Mouse (Mus musculus) adrenal gland, postnatal 36 days (tissue): ENCODE results near the gene Flywch1. TPM values are rescaled to one million over a fixed set of nuclear protein-coding genes. Genes with fewer than 3 reads are reported as not detected.
A peak's percentile ranks its signal among the peaks of the same experiment; 100 is the strongest.

ENCODE experiments used
- DNase-seq, 2 experiments: peaks; one replicate each; pipeline ENCODE4 v3.0.0; 2021; ENCODE audit warnings: mixed read lengths in 1 of 2
- long read RNA-seq, 2 experiments: library from polyadenylated mRNA; stranded (forward); transcript quantifications; one replicate each; pipeline ENCODE4 v2.0.0; 2021; ENCODE audit warnings: borderline sequencing depth in 2 of 2
- total RNA-seq, 2 experiments: library from RNA; stranded (reverse); gene quantifications; 2 replicates each; pipeline ENCODE4 v1.2.3; 2021

Gene Flywch1
- total RNA-seq = 10 to 100 TPM; 60.2 to 61.4 TPM
- long read RNA-seq, experiment 1, transcript Flywch1-202 (7 exons, 2,443 nt) = major isoform, 22 of 88 reads
- long read RNA-seq, experiment 1, partial matches to known transcripts = 41 of 88 reads
- long read RNA-seq, experiment 1, other reads (novel, unspliced or antisense) = 24 of 88 reads
- long read RNA-seq, experiment 2, partial matches to known transcripts = 15 of 43 reads
- long read RNA-seq, experiment 2, other reads (novel, unspliced or antisense) = 25 of 43 reads

DNA sequence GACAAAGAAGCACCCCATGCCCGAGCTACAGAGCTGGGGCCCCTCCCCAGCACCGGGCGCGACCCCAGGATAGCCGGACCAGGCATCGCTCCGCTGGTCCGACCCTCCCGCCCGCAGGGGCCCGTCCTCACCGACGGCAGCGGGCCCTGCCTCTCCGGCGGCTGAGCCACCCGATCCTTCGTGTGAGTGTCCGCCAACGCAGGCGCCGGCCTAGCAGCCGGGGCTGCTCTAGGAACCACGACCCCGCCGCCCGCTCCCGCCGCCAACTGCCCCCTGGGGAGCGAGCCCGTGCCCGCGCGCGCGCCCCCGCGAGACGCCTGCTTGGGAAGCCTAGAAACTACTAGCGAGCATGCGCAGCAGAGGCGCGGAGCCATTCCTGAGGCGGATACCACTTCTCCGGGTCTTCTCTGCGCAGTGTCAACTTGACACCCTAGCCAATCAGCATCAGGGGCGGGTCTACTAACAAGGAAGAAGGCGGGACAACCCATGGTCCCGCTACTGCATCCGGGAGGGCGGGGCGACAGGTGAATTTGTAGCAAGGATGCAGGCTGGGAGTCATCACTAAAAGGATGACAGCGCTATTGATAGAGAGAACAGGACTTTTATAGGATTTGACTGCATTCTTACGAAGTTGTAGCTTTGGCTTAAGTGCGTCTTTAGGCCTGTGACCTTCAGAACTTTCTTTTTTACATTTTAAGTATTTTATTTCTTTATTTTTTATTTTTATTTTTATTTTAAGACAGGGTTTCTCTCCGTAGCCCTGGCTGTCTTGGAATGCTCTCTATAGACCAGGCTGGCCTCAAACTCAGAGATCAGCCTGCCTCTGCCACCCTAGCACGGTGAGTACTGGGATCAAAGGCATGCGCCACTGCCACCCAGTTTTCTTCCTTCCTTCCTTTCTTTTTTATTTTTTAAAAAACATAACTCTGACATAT is at the start of gene Flywch1:
Flywch1 (minus strand) TSS at position 319 of the 935 bp plus-strand sequence.
- peak; percentile 97 to 98 for DNase-seq

DNA sequence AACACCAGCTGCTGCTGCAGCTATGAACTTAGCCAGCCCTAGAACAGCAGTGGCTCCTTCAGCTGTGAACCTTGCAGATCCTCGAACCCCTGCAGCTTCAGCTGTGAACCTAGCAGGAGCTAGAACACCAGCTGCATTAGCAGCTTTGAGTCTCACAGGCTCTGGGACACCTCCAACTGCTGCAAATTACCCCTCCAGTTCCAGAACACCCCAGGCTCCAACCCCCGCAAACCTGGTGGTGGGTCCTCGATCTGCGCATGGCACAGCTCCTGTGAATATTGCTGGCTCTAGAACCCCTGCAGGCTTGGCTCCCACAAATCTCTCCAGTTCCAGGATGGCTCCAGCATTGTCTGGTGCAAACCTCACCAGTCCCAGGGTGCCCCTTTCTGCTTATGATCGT is 49.3 kb upstream of the Flywch1 start:
- DNase-seq = no peak

DNA sequence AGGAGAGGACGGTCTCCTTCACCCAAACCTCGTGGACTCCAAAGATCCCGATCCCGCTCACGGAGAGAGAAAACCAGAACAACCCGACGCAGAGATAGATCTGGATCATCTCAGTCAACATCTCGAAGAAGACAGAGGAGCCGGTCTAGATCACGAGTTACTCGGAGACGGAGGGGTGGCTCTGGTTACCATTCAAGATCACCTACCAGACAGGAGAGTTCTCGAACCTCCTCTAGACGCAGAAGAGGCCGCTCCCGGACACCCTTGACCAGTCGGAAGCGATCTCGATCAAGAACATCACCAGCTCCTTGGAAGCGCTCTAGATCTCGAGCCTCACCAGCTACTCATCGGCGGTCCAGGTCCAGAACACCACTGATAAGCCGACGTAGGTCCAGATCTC is 47.8 kb upstream of the Flywch1 start:
- no peak for DNase-seq

DNA sequence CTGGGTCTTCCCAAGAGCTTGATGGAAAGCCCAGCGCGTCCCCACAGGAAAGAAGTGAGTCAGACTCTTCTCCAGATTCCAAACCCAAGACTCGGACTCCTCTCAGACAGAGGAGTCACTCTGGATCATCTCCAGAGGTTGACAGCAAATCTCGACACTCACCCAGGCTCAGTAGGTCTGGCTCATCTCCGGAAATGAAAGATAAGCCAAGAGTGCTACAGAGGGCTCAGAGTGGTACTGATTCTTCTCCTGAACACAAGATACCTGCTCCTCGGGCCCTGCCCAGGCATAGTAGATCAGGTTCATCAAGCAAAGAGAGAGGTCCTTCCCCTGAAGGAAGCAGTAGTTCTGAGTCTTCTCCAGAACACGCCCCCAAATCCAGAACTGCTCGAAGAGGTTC is 47.2 kb upstream of the Flywch1 start:
- no peak for DNase-seq

DNA sequence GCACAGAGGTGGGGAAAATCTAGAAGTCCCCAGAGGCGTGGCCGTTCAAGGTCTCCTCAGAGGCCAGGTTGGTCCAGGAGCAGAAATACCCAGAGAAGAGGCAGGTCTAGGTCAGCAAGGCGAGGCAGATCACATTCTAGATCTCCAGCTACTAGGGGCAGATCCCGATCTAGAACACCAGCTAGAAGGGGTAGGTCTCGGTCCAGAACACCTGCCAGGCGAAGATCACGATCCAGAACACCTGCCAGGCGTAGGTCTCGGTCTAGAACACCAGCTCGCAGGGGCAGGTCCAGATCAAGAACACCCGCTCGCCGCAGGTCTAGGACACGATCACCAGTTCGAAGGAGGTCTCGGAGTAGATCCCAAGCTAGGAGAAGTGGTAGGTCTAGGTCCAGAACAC is 44.2 kb upstream of the Flywch1 start:
- no peak for DNase-seq

DNA sequence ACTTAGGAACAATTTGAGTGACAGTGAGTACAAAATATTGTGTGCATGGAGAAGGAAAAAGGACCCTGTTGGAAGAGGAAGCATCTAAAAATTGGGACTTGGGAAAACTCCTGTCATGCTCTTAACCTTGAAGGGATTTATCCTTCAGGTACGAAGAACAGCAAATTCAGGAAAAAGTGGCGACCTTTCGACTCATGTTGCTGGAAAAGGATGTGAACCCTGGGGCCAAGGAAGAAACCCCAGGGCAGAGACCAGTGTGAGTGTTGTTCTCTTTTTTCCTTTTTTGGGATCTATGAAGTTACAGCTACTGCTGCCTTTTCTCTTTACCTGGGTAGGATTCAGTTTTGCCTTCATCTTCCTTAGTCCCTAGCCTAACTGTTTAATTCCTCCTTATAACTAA is 36.5 kb upstream of the Flywch1 start:
- DNase-seq = no peak

DNA sequence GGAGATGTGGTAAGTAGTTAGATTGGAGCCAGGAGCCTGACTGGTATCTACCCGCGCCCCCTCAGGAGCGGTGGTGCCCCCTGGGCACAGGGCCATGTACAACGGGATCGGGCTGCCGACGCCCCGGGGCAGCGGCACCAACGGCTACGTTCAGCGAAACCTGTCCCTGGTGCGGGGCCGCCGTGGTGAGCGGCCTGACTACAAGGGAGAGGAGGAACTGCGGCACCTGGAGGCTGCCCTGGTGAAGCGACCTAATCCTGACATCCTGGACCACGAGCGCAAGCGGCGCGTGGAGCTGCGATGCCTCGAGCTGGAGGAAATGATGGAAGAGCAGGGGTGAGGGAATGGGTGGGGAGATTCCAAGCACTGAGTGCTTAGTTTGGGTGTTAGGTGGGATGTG is 35.5 kb upstream of the Flywch1 start:
- peak; percentile 65 to 75 for DNase-seq

DNA sequence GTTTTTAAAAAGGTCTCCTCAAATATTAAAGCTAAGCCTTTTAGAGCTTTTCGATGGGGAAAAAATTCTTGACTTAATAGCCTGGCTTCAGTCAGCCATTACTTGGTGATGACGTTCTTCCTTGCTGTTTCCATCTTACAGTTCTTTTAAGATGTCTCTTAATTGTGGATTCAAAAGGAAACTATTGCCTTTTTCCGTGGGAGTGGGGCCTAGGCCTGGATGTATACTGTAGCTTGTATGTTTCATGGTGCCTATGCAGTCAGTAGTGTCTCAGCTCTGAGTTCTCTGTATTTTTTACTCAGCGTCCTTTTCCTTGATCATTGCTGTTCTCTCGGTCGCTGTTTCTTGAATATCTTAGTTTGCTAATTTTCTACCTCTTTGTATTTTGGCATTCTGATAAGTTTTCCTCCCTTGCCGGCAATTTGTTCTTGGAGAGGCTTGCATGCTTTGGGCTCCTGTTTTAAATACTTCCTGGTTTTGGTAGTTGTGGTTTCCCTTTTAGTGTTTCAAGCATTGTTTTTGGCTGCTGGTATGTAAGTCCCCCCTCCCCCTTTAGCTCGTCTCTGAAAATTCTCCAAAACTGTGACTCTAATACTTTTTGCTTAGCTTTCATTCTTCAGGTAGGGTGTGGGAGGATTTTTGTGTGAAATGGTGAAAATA is 33.2 kb upstream of the Flywch1 start:
- DNase-seq = no peak

DNA sequence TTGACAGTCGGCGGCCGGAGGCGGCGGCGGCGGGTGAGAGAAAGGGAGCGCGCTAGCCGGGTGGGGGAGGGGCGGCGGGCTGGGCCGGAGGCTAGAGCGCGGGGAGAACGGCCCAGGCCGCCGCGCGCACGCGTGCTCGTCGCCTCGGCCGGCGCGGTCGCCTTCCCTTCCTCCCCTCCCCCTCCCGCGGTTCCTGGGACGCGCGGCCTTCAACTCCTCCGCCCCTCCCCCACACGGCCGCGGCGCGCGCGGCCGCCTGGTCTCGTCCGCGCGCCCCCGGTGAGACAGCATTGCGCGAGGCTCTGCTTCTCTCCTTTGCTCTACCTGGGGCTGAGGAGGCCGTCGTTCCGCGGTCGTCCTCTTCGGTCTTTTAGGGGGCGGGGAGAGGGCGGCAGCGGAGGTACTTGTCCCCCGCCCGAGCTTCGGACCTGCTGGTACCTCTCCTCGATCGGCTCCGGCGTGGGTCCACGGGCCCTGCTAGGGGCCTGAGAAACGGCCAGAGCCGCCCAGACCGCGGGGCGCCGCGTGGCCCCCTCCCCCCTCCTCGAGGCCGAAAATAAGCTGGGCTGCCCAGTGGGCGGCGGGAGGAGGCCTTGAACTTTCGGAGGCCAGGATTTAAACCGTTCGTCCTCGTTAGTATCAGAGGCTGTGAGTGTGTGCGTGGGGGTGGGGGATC is 32.1 kb upstream of the Flywch1 start:
- DNase-seq = peak; percentile 84 to 93

DNA sequence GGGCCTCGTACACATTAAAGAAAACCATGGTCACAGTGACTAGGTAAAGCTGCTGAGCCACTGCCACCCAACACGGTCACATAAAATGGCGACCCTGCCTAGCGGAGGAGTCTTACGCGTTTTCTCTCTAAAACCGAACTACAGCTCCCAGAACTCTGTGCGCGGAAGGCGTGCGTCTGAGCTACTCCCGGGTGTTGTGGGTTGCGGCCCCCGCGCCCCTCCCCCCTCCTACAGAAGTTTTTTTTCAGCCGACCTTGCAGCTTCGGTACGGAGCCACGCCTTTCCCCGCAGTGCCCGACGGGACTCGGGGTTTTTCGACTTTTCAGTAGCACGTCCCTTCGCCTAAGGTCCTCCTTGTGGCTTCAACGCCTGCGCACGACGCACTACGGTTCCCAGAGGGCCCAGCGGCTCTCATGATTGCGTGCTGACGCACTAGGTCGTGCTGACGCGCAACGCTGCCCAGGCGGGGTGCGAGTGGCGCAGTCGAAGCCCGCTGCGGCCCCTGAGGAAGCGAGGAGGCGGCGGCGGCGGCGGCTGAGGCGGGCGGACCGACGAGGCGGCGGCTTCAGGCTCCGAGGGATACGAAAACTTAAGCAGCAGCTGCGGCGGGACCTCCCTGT is 31.5 kb upstream of the Flywch1 start:
- peak; percentile 97 to 98 for DNase-seq

DNA sequence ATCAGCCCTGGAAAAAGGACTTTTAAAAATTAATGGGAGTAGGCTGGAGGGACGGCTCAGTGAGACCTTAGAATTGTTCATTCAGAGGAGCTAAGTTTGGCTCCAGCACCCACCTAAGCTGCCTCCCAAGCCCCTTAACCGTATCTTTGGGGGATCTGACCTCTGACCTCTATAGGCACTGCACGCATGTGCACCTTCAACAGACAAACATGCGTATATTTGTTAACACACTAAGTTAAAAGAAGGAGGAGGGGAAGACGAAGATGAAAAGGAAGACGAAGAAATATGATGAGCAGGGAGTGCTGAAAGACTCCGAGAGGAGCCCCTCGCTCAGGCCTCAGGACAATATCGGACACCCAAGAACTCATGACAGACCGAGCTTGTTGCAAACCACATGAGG is 30.2 kb upstream of the Flywch1 start:
- DNase-seq = no peak

DNA sequence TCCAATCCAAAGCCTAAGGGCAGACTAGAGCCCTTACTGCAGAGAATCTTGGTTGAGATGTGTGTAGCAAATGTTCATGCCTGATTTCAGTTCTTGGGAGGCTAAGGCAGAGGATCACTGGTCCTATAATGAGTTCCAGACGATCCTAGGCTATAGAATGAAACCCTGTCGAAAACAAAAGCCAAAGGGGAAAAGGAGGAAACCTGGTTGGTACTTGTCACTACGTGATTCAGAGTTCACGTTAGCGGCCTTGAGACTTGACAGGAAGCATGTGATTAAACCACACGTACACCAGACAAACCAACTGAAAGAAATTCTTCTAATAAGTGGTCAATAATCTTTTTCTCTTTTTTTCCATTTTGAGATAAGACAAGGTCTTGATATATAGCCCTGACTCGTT is 25.9 kb upstream of the Flywch1 start:
- no peak for DNase-seq

DNA sequence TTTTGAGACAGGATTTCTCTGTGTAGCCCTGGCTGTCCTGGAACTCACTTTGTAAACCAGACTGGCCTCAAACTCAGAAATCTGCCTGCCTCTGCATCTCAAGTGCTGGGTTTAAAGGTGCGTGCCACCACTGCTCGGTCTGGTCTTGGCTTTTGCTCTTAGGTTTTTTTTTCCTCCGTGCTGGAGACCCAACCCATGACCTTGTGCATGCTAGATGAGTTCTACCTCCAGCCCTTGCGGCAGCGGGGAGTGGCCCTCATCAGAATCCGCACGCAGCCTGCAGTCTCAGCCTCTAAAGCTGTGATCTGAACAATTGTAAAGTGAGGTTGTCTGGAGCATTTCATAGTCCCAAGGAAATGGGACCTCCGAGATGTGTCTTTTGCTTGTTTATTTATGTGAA is 23.9 kb upstream of the Flywch1 start:
- DNase-seq = no peak

DNA sequence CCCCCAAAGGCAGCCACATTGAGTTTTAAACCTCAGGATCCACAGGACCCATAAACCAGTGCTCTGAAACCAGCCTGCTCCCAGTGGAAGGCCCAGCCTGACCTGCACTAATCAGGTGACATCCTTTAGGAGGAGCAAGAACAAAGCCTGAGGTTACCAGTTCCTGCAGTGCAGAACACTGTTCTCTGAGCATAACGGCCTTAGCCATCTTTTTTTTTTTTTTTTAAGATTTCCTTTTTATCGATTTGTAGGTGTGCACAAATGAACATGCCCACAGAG is 19.6 kb upstream of the Flywch1 start:
- DNase-seq = no peak

DNA sequence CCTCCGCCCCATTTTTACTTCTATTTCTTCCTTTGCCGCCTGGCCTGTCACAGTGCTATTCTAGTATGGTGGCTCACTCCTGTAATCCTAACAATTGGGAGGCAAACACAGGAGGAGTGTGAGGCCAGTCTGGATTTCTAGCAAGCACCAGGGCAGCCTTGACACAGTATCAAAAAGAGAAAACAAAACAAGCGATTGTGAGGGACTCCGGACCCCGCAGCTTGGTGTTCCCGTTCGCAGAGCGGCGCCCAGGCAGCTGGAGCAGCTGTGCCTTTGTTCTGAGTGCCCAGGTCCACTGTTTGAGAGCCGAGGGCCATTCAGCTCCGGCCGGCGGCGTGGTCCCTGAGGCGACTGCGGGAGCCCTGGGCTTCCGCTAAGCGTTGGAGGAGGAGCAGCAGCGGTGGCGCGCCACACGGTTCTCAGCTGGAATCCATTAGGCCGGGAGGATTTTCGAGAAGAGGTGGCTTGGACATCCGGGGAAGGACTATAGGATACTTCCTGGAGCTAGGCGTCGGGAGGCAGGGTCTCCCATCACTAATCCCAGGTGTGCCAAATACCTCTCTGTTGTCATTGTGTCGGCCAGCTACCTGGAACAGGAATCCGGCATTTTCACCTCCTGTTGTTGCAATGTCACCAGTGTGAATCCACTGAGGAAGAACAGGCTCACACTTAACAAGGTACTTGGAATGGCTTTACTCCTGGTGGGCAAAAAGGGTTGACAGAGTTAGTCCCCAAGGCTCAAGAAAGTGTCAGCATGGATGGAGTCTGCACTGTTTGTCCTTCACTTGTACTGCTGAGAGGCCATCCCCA is 19.1 kb upstream of the Flywch1 start, which contains the start of gene Srrm2:
Srrm2 (plus strand) TSS at position 264 of the 810 bp plus-strand sequence.
- peak; percentile 70 to 79 for DNase-seq

DNA sequence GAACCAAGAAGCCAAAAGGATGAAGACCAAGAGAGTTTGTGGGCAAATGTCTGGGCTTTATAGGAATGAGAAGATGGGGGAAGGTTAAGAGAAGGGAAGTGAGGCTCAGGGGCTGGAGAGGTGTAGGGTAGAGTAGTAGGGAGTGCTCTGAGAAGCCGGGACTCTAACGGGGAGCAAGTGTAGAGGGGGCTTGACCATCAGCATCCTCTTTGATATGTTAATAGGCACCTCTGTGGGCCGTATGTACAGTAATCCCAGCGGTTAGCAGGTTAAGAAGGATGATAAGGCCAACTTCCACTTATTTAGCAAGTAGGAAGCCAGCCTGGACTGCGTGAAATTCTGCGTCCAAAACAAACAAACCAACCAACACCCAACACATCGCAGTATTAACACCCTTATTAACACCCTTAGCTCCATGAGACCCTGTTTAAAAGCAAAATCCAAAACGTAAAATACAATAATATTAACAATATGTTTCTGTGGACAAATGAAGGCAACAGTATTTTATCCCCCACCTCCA is 18.4 kb upstream of the Flywch1 start:
- DNase-seq = no peak

DNA sequence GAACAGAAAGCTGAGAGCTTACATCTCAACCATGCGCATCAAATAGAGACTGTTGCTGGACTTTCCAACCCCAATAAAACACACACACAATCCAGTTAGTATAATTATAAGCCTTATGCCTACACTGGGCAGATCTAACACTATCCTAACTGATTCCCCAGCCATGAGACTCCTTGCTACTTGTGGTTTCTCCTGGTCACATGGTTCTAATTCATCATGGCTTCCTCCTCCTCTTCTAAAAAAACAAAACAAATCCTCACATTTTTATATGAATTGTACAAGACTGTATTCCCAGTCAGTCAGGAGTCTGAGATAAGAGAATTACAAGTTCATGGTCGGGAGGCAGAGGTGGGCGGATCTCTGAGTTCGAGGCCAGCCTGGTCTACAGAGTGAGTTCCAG is 17.6 kb upstream of the Flywch1 start:
- DNase-seq = no peak

DNA sequence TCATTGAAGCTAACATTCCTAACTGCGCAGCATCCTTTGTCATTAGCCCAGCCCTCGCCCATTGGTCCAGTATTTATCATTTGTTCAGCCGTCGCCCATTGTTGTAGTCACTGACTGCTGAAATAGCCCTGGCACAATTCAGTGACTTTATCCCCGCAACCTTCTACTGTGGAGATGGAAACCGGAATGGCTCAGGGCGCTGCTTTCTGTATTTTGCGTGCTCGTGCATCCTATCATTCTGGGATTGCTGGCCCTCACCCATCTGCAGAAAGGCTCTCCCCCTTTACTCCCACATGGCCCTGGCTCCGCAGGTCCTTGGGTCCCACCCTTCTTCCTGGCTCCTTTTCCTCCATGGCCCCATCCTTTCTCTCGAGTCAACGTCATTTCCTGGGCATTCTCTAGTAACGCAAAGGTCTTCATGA is 15.1 kb upstream of the Flywch1 start:
- no peak for DNase-seq

DNA sequence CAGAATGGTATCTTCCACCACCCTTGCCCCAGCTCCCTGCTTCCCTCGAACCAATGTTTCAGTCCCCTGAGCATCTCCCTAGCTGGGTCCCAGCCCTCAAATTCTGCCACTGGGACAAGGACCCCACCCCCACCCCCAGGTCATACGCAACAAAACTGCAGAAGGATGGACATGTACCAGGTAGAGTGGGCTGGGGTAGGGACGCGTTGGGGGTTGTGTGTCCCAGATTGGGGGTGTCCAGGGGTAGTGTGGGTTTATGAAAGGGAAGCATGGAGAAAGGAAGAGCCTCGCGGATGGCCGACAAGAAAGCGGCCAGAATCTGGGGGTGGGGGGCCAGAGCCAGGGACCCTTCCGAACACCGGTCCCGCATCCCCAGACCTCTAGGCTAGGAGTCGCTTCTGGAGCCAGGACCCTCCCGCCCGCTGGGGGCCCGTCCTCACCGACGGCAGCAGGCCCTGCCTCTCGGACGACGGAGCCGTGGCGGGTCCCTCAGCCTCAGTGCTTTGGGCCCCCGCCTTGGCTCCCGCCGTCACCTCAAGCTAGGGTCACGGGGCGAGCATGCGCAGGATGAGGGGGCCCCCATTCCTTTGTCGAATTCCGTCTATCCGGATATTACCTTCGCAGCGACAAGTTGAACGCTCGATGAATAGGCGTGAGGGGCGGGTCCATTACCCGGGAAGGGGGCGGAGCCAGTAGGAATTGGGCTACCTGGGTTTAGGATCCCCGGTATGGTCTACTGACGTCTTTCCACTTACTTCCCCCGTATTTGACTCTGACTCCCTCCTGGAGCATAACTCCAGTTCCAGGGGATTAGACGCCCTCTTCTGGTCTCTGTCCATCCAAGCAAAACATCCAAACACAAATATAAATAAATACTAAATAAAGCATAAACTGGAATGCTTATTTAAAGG is 14.4 kb upstream of the Flywch1 start, which contains the start of gene Flywch2:
Flywch2 (minus strand) TSS at position 521 of the 911 bp plus-strand sequence.
- peak; percentile 77 to 88 for DNase-seq

DNA sequence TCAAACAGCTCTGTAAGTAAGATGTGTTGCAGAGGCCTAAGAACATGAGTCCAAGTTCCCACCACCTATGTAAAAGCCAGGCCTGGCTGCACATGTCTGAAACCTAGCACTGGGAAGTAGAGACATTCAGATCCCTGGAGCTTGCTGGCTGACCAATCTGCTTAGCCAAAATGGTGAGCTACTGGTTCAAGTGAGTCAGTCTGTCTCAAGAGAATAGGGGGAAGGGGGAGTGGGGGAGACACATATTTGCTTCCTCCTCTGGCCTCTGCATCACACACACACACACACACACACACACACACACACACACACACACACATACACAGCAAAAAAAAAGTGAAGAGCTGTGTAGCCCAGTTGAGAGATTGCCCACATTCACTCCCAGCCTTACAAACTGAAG is 11.9 kb upstream of the Flywch1 start:
- DNase-seq = no peak
